8 mouse cellular contexts compared by ENCODE assay signal in the genomic region with DNA sequence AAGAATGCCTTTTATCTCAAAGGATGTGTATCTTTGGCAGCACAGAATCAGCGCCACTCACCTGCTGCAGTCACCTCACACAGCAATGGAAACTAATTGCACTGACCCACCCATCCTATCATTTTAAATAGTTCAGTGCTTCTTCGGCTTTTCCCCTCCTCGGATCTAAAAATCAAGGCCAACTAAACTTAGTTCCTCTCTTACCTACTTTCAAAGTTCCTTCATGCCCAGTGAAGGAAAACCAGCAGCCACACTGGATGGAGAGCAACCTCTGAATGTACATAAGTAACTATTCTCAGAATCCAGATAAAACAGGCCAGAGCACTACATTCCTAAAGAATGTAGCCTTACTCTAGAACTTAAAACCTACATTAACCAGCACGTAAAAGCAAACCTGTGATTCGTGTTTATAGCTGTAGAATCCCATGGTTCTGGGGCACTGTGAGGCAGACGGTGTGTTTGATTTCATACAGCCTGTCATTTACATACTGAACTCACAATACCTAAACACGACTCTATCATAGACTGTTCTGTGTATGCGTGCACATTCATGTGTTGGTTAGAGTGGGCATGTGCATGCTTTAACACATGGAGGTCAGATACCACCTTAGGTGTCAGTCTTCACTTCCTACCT. TPM values are rescaled to one million over a fixed set of nuclear protein-coding genes. Genes with fewer than 3 reads are reported as not detected.
DNase-seq lines count a peak whose midpoint lies in the region; ATAC-seq and TF ChIP-seq lines count a peak whose summit lies in the region.

No protein-coding gene starts in this region.

- no peak for DNase-seq in heart, adult 8-10 months (ENCODE audit: low spot score)
- no peak for DNase-seq in hindbrain, embryonic 10.5 days (ENCODE audit: low spot score)
- no peak for DNase-seq in liver, postnatal 0 days
- DNase-seq in ovary, postnatal 10 days (ENCODE audit: low spot score) = no peak
- no peak for DNase-seq in adrenal gland, adult 2 months
- no peak for DNase-seq in retina, embryonic 14.5 days (ENCODE audit: low spot score)

- H3K27ac ChIP-seq in heart, embryonic 14.5 days (replicated peaks in 1 of 2; ENCODE audit: control insufficient read depth in 1 of 2, insufficient read depth in 1 of 2, low read depth in 2 of 2, low read length in 2 of 2) = peak overlapping the region in 1 of 2 experiments; percentile 80; a peak in 3 of 4 replicates
- no peak overlapping the region for H3K27ac ChIP-seq in ES-Bruce4 (ENCODE audit: insufficient read depth, low read length)
- peak overlapping the region; percentile 94; the same call in 1 of the 2 replicates for H3K27ac ChIP-seq in hindbrain, embryonic 10.5 days
- H3K27ac ChIP-seq in liver, postnatal 0 days (ENCODE audit: low read depth) = no peak overlapping the region; the same call in 1 of the 2 replicates

- no peak for ATAC-seq in heart, embryonic 14.5 days (ENCODE audit: insufficient number of reproducible peaks, insufficient read depth, low FRiP score, low read depth)
- no peak for ATAC-seq in liver, postnatal 0 days

- H3K4me2 ChIP-seq in heart, embryonic 14.5 days (ENCODE audit: low read length) = peak overlapping the region; percentile 82
- peak overlapping the region; percentile 84 for H3K4me2 ChIP-seq in liver, postnatal 0 days (ENCODE audit: low read depth, low read length)

- no peaks in the 10 kb centered on the region for H3K27me3 ChIP-seq in heart, embryonic 14.5 days (ENCODE audit: control insufficient read depth, insufficient read depth, low read length)
- H3K27me3 ChIP-seq in ES-Bruce4 (ENCODE audit: control insufficient read depth, insufficient read depth, low read length, poor library complexity, severe bottlenecking) = no peaks in the 10 kb centered on the region
- H3K27me3 ChIP-seq in hindbrain, embryonic 10.5 days (ENCODE audit: insufficient read depth, poor library complexity, severe bottlenecking) = no peaks in the 10 kb centered on the region
- H3K27me3 ChIP-seq in liver, postnatal 0 days (ENCODE audit: insufficient read depth, low read length) = no peaks in the 10 kb centered on the region

- peak overlapping the region; percentile 85; the same call in 1 of the 2 replicates for H3K9ac ChIP-seq in heart, embryonic 14.5 days (ENCODE audit: low read length)
- 0 out of 2 replicates have a peak overlapping the region, but pooled peaks have one; percentile 79 for H3K9ac ChIP-seq in ES-Bruce4 (ENCODE audit: low read depth, poor library complexity, severe bottlenecking)
- peak overlapping the region; percentile 85; the same call in 1 of the 2 replicates for H3K9ac ChIP-seq in liver, postnatal 0 days (replicated peaks)

- no peak for TF ChIP-seq EP300 in ES-Bruce4 (IDR thresholded peaks at IDR 0.05; ENCODE audit: insufficient read depth, low read depth, low read length)
- TF ChIP-seq EP300 in liver, postnatal 0 days (IDR thresholded peaks at IDR 0.05; ENCODE audit: low read depth) = no peak

- peaks cover 54% of the 10 kb centered on the region for H3K36me3 ChIP-seq in heart, embryonic 14.5 days (ENCODE audit: control insufficient read depth, insufficient read depth, low read length)
- H3K36me3 ChIP-seq in ES-Bruce4 (ENCODE audit: control insufficient read depth, insufficient read depth, low read length, poor library complexity, severe bottlenecking) = peaks cover 41% of the 10 kb centered on the region
- H3K36me3 ChIP-seq in hindbrain, embryonic 10.5 days = peaks cover 53% of the 10 kb centered on the region
- H3K36me3 ChIP-seq in liver, postnatal 0 days (replicated peaks; ENCODE audit: insufficient read depth, low read length) = peaks cover 25% of the 10 kb centered on the region

- peaks cover 8 to 26% of the 10 kb centered on the region in 2 experiments for H3K4me1 ChIP-seq in heart, embryonic 14.5 days (ENCODE audit: control insufficient read depth in 2 of 2, insufficient read depth in 2 of 2, low read length in 2 of 2)
- H3K4me1 ChIP-seq in ES-Bruce4 (ENCODE audit: control insufficient read depth, insufficient read depth, low read length) = no peaks in the 10 kb centered on the region
- peaks cover 48% of the 10 kb centered on the region for H3K4me1 ChIP-seq in hindbrain, embryonic 10.5 days (replicated peaks)
- H3K4me1 ChIP-seq in liver, postnatal 0 days (ENCODE audit: insufficient read depth) = peaks cover 33% of the 10 kb centered on the region

- no peaks in the 10 kb centered on the region for H3K9me3 ChIP-seq in heart, embryonic 14.5 days (ENCODE audit: control insufficient read depth, low read length)
- H3K9me3 ChIP-seq in ES-Bruce4 (replicated peaks; ENCODE audit: control insufficient read depth, insufficient read depth, low read length, poor library complexity, severe bottlenecking) = no peaks in the 10 kb centered on the region
- no peaks in the 10 kb centered on the region for H3K9me3 ChIP-seq in hindbrain, embryonic 10.5 days
- no peaks in the 10 kb centered on the region for H3K9me3 ChIP-seq in liver, postnatal 0 days (ENCODE audit: low read length)

- no peak for TF ChIP-seq POLR2A in ES-Bruce4 (IDR thresholded peaks at IDR 0.05; ENCODE audit: insufficient read depth, low read length)

- WGBS in heart, embryonic 14.5 days = 80% methylated on average over 8 of the region's 8 CpGs
- WGBS in hindbrain, embryonic 10.5 days = 90% methylated on average over 8 of the region's 8 CpGs
- WGBS in liver, postnatal 0 days (ENCODE audit: insufficient replicate concordance) = 80% methylated on average over 8 of the region's 8 CpGs

- no peak for TF ChIP-seq CTCF in ES-Bruce4 (IDR thresholded peaks at IDR 0.05; ENCODE audit: low read depth, low read length)
- TF ChIP-seq CTCF in liver, postnatal 0 days (IDR thresholded peaks at IDR 0.05; ENCODE audit: low read depth) = no peak

- H3K4me3 ChIP-seq in heart, embryonic 14.5 days (ENCODE audit: control insufficient read depth in 1 of 2, insufficient read depth in 1 of 2, low read depth in 1 of 2, low read length in 2 of 2) = peak overlapping the region in 1 of 2 experiments; percentile 82; a peak in 3 of 4 replicates
- peak overlapping the region; percentile 92 for H3K4me3 ChIP-seq in ES-Bruce4 (ENCODE audit: low read depth, low read length)
- H3K4me3 ChIP-seq in hindbrain, embryonic 10.5 days = peak overlapping the region; percentile 90
- peak overlapping the region; percentile 77; the same call in 1 of the 2 replicates for H3K4me3 ChIP-seq in liver, postnatal 0 days (ENCODE audit: low read depth, low read length)

RNA-seq across cellular contexts. Expression of gene Dnajc9, which starts 0.9 kb away (rescaled TPM):
- 74.2 and 87.6 TPM in 2 replicates for polyA plus RNA-seq in heart, embryonic 14.5 days (2014; fragmentation: Nextera tagmentation; extraction: Ambion mirVana)
- total RNA-seq in heart, adult 8-10 months (2022) = 10 to 100 TPM; 10.7 to 13.7 (median 12.1) TPM
- 107 and 121 TPM in 2 replicates for polyA plus RNA-seq in ES-Bruce4 (2011; ENCODE audit: insufficient read depth, insufficient read length, low read depth, missing spikeins)
- polyA plus RNA-seq in hindbrain, embryonic 10.5 days (2016; fragmentation: Nextera tagmentation; extraction: Ambion mirVana) = 226 and 308 TPM in 2 replicates
- 54.9 and 56.4 TPM in 2 replicates for polyA plus RNA-seq in liver, postnatal 0 days (2015; fragmentation: Nextera tagmentation; extraction: Ambion mirVana)
- total RNA-seq in adrenal gland, adult 2 months (2021) = 10 to 100 TPM; 28.8 to 33.6 TPM
- polyA plus RNA-seq in adrenal gland, adult 2 months (2012; rRNA removed) = 36.4 and 40.3 TPM in 2 replicates

RNA-seq across cellular contexts. Expression of gene Mrps16, which starts 3.9 kb away (rescaled TPM):
- polyA plus RNA-seq in heart, embryonic 14.5 days (2014; fragmentation: Nextera tagmentation; extraction: Ambion mirVana) = 104 and 106 TPM in 2 replicates
- total RNA-seq in heart, adult 8-10 months (2022) = 10 to 100 TPM; 75.0 to 83.1 (median 78.0) TPM
- polyA plus RNA-seq in ES-Bruce4 (2011; ENCODE audit: insufficient read depth, insufficient read length, low read depth, missing spikeins) = 55.7 and 69.6 TPM in 2 replicates
- 82.3 and 82.6 TPM in 2 replicates for polyA plus RNA-seq in hindbrain, embryonic 10.5 days (2016; fragmentation: Nextera tagmentation; extraction: Ambion mirVana)
- polyA plus RNA-seq in liver, postnatal 0 days (2015; fragmentation: Nextera tagmentation; extraction: Ambion mirVana) = 47.3 and 49.9 TPM in 2 replicates
- 10 to 100 TPM; 56.4 to 81.3 TPM for total RNA-seq in adrenal gland, adult 2 months (2021)
- polyA plus RNA-seq in adrenal gland, adult 2 months (2012; rRNA removed) = 58.8 and 64.4 TPM in 2 replicates

RNA-seq across cellular contexts. Expression of gene Fam149b, which starts 41.6 kb away (rescaled TPM):
- 29.7 and 30.4 TPM in 2 replicates for polyA plus RNA-seq in heart, embryonic 14.5 days (2014; fragmentation: Nextera tagmentation; extraction: Ambion mirVana)
- total RNA-seq in heart, adult 8-10 months (2022) = 10 to 100 TPM; 30.1 to 32.7 (median 30.5) TPM
- polyA plus RNA-seq in ES-Bruce4 (2011; ENCODE audit: insufficient read depth, insufficient read length, low read depth, missing spikeins) = 37.0 and 44.9 TPM in 2 replicates
- 45.0 and 46.7 TPM in 2 replicates for polyA plus RNA-seq in hindbrain, embryonic 10.5 days (2016; fragmentation: Nextera tagmentation; extraction: Ambion mirVana)
- 5.4 and 5.7 TPM in 2 replicates for polyA plus RNA-seq in liver, postnatal 0 days (2015; fragmentation: Nextera tagmentation; extraction: Ambion mirVana)
- 10 to 100 TPM; 40.2 to 41.6 TPM for total RNA-seq in adrenal gland, adult 2 months (2021)
- 14.9 and 15.2 TPM in 2 replicates for polyA plus RNA-seq in adrenal gland, adult 2 months (2012; rRNA removed)

RNA-seq across cellular contexts. Expression of gene Ecd, which starts 41.6 kb away (rescaled TPM):
- 35.0 and 36.4 TPM in 2 replicates for polyA plus RNA-seq in heart, embryonic 14.5 days (2014; fragmentation: Nextera tagmentation; extraction: Ambion mirVana)
- 10 to 100 TPM; 38.3 to 42.0 (median 39.9) TPM for total RNA-seq in heart, adult 8-10 months (2022)
- polyA plus RNA-seq in ES-Bruce4 (2011; ENCODE audit: insufficient read depth, insufficient read length, low read depth, missing spikeins) = 62.2 and 67.2 TPM in 2 replicates
- 64.0 and 71.1 TPM in 2 replicates for polyA plus RNA-seq in hindbrain, embryonic 10.5 days (2016; fragmentation: Nextera tagmentation; extraction: Ambion mirVana)
- 19.8 and 23.0 TPM in 2 replicates for polyA plus RNA-seq in liver, postnatal 0 days (2015; fragmentation: Nextera tagmentation; extraction: Ambion mirVana)
- total RNA-seq in adrenal gland, adult 2 months (2021) = 10 to 100 TPM; 41.4 to 43.6 TPM
- polyA plus RNA-seq in adrenal gland, adult 2 months (2012; rRNA removed) = 10.3 and 14.9 TPM in 2 replicates
